Mouse (Mus musculus): ENCODE results near the gene Mmp14. TPM values are rescaled to one million over a fixed set of nuclear protein-coding genes. Genes with fewer than 3 reads are reported as not detected.

The Mmp14 gene
- total RNA-seq (2021) = 10 to 100 TPM; 39.1 to 41.0 TPM
- long read RNA-seq, transcript Mmp14-201 (10 exons, 2,596 nt) = major isoform, 30 of 36 reads
- long read RNA-seq, partial matches to known transcripts = 2 of 36 reads
- long read RNA-seq, other reads (novel, unspliced or antisense) = 4 of 36 reads

- peak; percentile 52 to 69 for DNase-seq (ENCODE audit: low spot score in 2 of 2)
Measured at GRCm38 (mm10) chr14:54431334-54432077, at the start of gene Mmp14. TSS of gene Mmp14 (plus strand) at chr14:54431612.

GRCm38 (mm10) chr14:54381816-54382215, 49.6 kb upstream of the Mmp14 start:
- DNase-seq (ENCODE audit: low spot score in 2 of 2) = no peak

- no peak for DNase-seq (ENCODE audit: low spot score in 2 of 2)
Measured at GRCm38 (mm10) chr14:54382641-54383040, 48.8 kb upstream of the Mmp14 start.

GRCm38 (mm10) chr14:54383355-54383771, 48.0 kb upstream of the Mmp14 start:
- DNase-seq (ENCODE audit: low spot score in 2 of 2) = no peak

DNA sequence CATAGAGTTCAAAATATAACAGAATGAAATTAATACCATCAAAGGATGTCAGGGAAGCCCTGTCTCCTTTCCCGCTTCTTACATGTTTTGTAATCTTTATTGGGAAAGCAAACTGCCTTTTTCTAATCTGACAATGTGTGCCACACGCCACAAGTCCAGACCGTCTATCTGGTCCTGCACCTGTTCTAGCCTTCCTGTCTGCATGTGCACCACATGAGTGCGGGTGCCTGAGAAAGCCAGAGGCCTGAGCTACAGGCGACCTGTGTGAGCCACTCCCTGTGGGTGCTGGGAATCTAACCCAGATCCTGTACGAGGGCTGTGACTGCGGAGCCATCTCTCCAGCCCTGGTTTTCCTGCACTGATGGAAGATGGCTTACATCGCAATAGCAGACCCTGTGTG, 47.0 kb upstream of the Mmp14 start:
- DNase-seq (ENCODE audit: low spot score in 2 of 2) = no peak

- no peak for DNase-seq (ENCODE audit: low spot score in 2 of 2)
Measured at GRCm38 (mm10) chr14:54385968-54386618, 45.3 kb upstream of the Mmp14 start.

GRCm38 (mm10) chr14:54387546-54387945, 43.9 kb upstream of the Mmp14 start:
- no peak for DNase-seq (ENCODE audit: low spot score in 2 of 2)

DNA sequence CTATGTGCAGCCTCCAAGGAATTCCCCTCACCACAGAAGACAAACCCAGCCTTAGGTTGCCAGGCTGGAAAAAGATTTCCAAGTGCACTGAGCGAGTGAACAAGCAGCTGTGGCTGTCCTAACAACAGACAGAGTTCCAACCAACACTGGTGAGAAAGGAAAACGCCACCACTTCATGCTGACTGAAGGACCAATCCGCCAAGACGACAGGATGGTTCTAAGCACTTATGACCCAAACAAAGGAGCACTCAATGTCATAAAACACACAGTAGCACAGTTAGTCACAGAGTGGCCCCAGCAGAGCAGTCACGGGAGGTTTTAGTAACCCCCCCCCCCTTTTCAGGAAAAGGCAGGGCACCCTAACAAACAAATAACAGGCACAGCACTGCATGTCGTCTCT, 40.6 kb upstream of the Mmp14 start:
- DNase-seq (ENCODE audit: low spot score in 2 of 2) = no peak

DNA sequence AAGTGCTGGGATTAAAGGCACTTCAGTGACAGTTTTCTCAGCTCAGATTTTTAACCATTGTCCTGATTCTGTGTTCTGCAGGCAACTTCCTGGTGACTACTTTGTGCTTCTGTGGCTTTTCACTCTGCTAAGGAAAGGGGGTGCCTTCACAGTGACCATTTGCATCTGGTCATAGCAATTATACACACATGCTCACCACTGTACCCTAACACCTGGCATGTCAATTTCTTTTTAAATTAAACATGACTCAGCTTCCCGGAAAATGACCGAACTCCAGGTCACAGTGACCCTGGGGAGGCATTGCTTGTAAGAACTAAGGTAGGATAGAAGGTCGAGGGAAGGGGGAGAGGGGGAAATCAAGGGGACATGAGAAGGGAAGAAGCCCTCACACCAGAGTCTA, 37.6 kb upstream of the Mmp14 start:
- no peak for DNase-seq (ENCODE audit: low spot score in 2 of 2)

DNA sequence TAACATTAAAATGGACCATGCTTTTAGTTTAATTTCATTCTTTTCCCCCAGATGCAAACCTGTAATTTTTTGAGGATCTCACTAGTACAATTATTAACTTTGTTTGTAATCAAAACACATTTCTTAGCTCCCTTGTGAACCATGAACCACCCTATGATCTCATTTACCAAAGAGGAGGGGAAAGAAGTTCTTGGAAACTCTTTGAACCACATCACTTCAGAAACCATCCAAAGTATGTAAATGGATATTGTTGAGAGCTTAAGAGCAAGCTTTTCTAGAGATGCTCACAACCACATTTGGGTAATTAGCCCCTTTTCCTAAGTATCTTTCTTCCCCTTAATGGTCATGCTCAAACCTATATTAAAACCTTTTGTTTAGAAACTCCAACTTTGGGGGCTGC, 37.1 kb upstream of the Mmp14 start:
- no peak for DNase-seq (ENCODE audit: low spot score in 2 of 2)

DNA sequence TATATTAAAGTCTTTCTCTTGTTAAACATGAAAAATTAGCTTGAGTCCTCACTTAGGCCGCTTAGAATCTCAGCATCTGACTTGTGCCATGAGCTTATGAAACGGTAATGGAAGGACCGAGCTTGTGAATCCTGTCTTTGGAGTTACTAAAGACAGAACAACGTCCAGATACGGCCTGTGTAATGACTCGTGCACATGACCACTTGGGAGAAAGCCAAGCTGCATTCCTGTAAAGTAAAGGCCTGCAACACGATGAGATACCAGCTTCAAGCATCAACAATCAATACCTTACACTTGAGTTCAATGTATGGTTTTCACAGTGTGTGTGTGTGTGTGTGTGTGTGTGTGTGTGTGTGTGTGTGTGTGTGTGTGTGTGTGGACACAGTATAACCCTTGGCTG, 34.7 kb upstream of the Mmp14 start:
- DNase-seq (ENCODE audit: low spot score in 2 of 2) = no peak

- no peak for DNase-seq (ENCODE audit: low spot score in 2 of 2)
Measured at GRCm38 (mm10) chr14:54397872-54398527, 33.4 kb upstream of the Mmp14 start.

- DNase-seq (ENCODE audit: low spot score in 2 of 2) = no peak
Measured at GRCm38 (mm10) chr14:54398528-54398916, 32.9 kb upstream of the Mmp14 start.

DNA sequence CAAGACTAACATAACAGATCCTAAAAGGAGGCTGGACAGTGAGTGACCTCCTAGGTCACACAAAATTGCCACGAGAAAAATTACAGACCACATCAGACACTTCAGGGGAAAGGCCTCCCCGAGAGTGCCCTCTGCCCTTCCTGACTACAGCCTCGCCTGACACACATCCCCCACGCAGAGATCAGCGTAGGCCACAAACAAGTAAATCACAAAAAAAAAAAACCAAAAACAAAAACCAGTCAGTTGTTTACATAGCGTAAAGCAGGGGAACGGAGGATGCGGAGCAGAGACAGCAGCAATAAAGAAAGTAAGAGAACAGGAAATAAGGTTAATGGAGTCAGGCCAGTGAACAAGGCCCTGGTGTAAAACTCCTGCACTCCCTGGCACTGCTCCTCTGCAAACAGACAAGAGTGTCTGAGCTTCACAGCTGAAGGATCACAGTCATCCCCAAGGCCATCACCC, 32.5 kb upstream of the Mmp14 start:
- DNase-seq (ENCODE audit: low spot score in 2 of 2) = no peak

DNA sequence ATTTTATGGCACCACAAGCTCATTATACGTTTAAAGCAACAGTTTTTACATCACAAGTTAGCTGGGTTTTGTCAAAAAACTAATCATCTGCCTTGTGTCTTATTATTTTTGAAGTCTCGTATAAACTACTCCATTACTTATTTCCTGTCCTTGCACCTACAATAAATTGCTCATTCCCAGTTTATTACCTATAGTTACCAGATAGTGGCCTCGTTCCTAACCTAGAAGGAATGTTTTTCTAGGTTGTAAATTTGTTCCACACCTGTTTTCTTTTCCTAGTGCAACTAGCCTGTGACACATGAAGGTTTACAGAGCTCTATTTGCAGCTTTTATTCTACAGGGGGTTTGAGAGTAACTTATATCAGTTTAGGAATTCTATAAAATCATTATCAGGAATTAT, 29.7 kb upstream of the Mmp14 start:
- no peak for DNase-seq (ENCODE audit: low spot score in 2 of 2)

GRCm38 (mm10) chr14:54408336-54409056, 22.9 kb upstream of the Mmp14 start:
- no peak for DNase-seq (ENCODE audit: low spot score in 2 of 2)

- DNase-seq (ENCODE audit: low spot score in 2 of 2) = no peak
Measured at GRCm38 (mm10) chr14:54409057-54409645, 22.3 kb upstream of the Mmp14 start.

DNA sequence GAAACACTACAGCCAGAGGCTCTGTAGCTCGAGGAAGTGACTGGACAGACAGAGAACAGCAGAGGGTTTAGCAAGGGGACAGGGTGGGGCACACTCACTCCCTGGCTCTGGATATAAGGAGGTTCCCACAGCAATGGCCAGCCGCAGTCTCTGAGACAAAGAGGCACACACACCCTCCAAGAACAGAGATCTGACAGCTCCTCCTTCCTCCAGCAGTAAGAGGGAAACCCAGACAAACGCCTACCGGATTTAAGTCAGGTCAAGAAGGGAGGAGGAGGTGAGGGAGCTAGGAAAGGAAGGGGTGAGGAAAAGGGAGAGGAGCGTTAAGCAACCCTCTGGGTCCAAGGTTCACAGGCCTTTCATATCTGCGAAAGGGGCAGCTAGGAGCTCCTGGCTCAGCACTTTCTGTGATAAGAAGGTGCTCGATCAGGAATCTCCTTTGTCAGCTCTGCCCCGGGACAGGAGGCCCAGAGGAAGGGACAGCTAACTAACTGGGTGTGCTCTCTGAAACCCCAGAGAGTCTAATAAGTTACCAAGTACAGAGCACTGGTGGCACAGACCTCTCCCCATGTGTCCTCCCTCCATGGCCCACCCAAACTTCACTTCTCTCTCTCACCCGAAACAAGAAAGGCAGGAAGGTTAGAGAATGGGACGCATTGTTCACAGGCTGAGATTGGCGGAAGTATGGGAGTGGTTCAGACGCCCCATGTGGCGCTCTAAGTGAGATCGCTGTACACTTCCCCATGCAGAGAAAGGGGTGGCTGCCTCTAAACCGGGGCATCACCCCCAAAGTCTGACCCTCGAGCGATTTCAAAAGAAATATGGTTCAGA, 21.2 kb upstream of the Mmp14 start:
- no peak for DNase-seq (ENCODE audit: low spot score in 2 of 2)

GRCm38 (mm10) chr14:54412000-54412576, 19.3 kb upstream of the Mmp14 start:
- no peak for DNase-seq (ENCODE audit: low spot score in 2 of 2)
